Comparison of ENCODE assay signal across 10 mouse cellular contexts in the genomic region with DNA sequence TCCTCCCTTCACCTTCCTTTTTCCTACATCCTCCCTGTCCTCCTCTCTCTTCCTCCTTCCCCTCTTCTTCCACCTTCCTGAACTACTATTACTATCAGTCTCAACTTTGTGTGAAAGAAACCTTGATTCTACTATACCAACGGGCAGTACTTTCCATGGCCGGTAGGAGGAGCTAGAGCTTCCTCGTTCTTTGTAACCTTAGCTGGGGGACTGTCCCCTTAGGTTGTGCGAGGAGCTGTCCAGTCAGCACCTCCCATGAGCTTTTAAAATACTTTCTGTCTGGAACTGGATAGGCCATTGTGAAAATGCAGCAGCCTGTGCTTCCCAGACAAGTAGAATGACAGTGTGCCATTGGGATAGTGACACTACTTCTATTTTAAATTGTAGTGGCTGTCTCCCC. TPM values are rescaled to one million over a fixed set of nuclear protein-coding genes. Genes with fewer than 3 reads are reported as not detected.
DNase-seq lines count a peak whose midpoint lies in the region; ATAC-seq and TF ChIP-seq lines count a peak whose summit lies in the region.
"Had no signal": no experiment of that assay in that cellular context is flagged by ENCODE, and none has a peak within 500 bp of the region (broad histone marks: within the 10 kb centered on the region; RNA-seq: fewer than 3 reads in every experiment).

No protein-coding gene starts in this region.

- no peak; the same call in 1 of the 2 replicates for ATAC-seq in intestine, embryonic 14.5 days (replicated peaks; ENCODE audit: low FRiP score, low TSS enrichment, low read depth)
- ATAC-seq in intestine, embryonic 16.5 days: no peak
- ATAC-seq in Patski: no peak
- peak; percentile 53; the same call in 1 of the 2 replicates for ATAC-seq in heart, postnatal 0 days (ENCODE audit: insufficient read depth, low read depth)

- no peak overlapping the region for H3K27ac ChIP-seq in intestine, embryonic 14.5 days (ENCODE audit: low read depth)
- no peak overlapping the region for H3K27ac ChIP-seq in intestine, embryonic 16.5 days (ENCODE audit: low read length)
- no peak overlapping the region for H3K27ac ChIP-seq in heart, postnatal 0 days (ENCODE audit: low read depth)
- H3K27ac ChIP-seq: embryonic facial prominence, embryonic 15.5 days had no signal

- no peak overlapping the region for H3K4me2 ChIP-seq in intestine, embryonic 14.5 days (ENCODE audit: low read length)
- no peak overlapping the region for H3K4me2 ChIP-seq in intestine, embryonic 16.5 days (ENCODE audit: low read depth, low read length)
- no peak overlapping the region for H3K4me2 ChIP-seq in heart, postnatal 0 days (ENCODE audit: low read depth, low read length)
- H3K4me2 ChIP-seq: embryonic facial prominence, embryonic 15.5 days had no signal

- peaks cover 30% of the 10 kb centered on the region for H3K27me3 ChIP-seq in intestine, embryonic 14.5 days (replicated peaks; ENCODE audit: control insufficient read depth, insufficient read depth, low read length)
- H3K27me3 ChIP-seq in intestine, embryonic 16.5 days (replicated peaks; ENCODE audit: control insufficient read depth, insufficient read depth, low read length): peaks cover 28% of the 10 kb centered on the region
- no peaks in the 10 kb centered on the region for H3K27me3 ChIP-seq in Patski
- peaks cover 23% of the 10 kb centered on the region for H3K27me3 ChIP-seq in heart, postnatal 0 days (ENCODE audit: control insufficient read depth, insufficient read depth, low read length)

- no peak overlapping the region for H3K9ac ChIP-seq in intestine, embryonic 14.5 days (ENCODE audit: low read length)
- H3K9ac ChIP-seq in intestine, embryonic 16.5 days (ENCODE audit: low read depth, low read length): no peak overlapping the region
- no peak overlapping the region for H3K9ac ChIP-seq in heart, postnatal 0 days (replicated peaks; ENCODE audit: low read depth, low read length)
- H3K9ac ChIP-seq: embryonic facial prominence, embryonic 15.5 days had no signal

- in situ Hi-C loops in Patski (cut with MboI; ENCODE audit: low pct_unique_long_range_greater_than_20kb): no loop called here

- TF ChIP-seq EP300 in heart, postnatal 0 days (IDR thresholded peaks at IDR 0.05; ENCODE audit: low read depth): no peak

- H3K4me1 ChIP-seq in intestine, embryonic 14.5 days (replicated peaks; ENCODE audit: control insufficient read depth, insufficient read depth, low read length): no peaks in the 10 kb centered on the region
- H3K4me1 ChIP-seq in intestine, embryonic 16.5 days (ENCODE audit: control insufficient read depth, insufficient read depth, low read length): no peaks in the 10 kb centered on the region
- no peaks in the 10 kb centered on the region for H3K4me1 ChIP-seq in heart, postnatal 0 days (ENCODE audit: control insufficient read depth, insufficient read depth)

- under 1% methylated on average over 4 of the region's 4 CpGs for WGBS in intestine, embryonic 14.5 days
- WGBS in intestine, embryonic 16.5 days: 0% methylated on average over 4 of the region's 4 CpGs
- 0% methylated on average over 4 of the region's 4 CpGs for WGBS in heart, postnatal 0 days

- POLR2A ChIA-PET in Patski (lab: Charles Lee): no interaction called here

- DNase-seq in intestine, embryonic 14.5 days (ENCODE audit: low spot score): peak; percentile 90
- DNase-seq in Patski (ENCODE audit: low read depth, low spot score): peak; percentile 6
- DNase-seq in cerebellum, adult 9-11 months: peak; percentile 62
- DNase-seq in heart, postnatal 0 days (ENCODE audit: low spot score): peak; percentile 79
- DNase-seq in left cerebral cortex, adult 11 months (ENCODE audit: low spot score): peak; percentile 26
- DNase-seq in lung, postnatal 4 days: peak; percentile 37 to 71
- peak; percentile 47 to 71 for DNase-seq in urinary bladder, postnatal 4 days (ENCODE audit: low spot score in 2 of 2)

- H3K9me3 ChIP-seq in intestine, embryonic 14.5 days (ENCODE audit: control insufficient read depth, low read length): no peaks in the 10 kb centered on the region
- H3K9me3 ChIP-seq in intestine, embryonic 16.5 days (ENCODE audit: control insufficient read depth, low read length): no peaks in the 10 kb centered on the region
- no peaks in the 10 kb centered on the region for H3K9me3 ChIP-seq in heart, postnatal 0 days (replicated peaks; ENCODE audit: control insufficient read depth, low read length)
- H3K9me3 ChIP-seq: embryonic facial prominence, embryonic 15.5 days had no signal

- TF ChIP-seq CTCF in Patski (IDR thresholded peaks at IDR 0.05): peak; percentile 79
- TF ChIP-seq CTCF in heart, postnatal 0 days (IDR thresholded peaks at IDR 0.05; ENCODE audit: low read depth): peak; percentile 93

- H3K36me3 ChIP-seq in intestine, embryonic 14.5 days (ENCODE audit: control insufficient read depth, insufficient read depth, low read length): no peaks in the 10 kb centered on the region
- no peaks in the 10 kb centered on the region for H3K36me3 ChIP-seq in intestine, embryonic 16.5 days (ENCODE audit: control insufficient read depth, insufficient read depth, low read length)
- no peaks in the 10 kb centered on the region for H3K36me3 ChIP-seq in heart, postnatal 0 days (replicated peaks; ENCODE audit: control insufficient read depth, insufficient read depth, low read length)
- H3K36me3 ChIP-seq: embryonic facial prominence, embryonic 15.5 days had no signal

- H3K4me3 ChIP-seq in intestine, embryonic 14.5 days (ENCODE audit: low read depth, low read length): no peak overlapping the region
- H3K4me3 ChIP-seq in intestine, embryonic 16.5 days (ENCODE audit: low read length): no peak overlapping the region
- H3K4me3 ChIP-seq in heart, postnatal 0 days (ENCODE audit: low read depth, low read length): no peak overlapping the region
- H3K4me3 ChIP-seq: embryonic facial prominence, embryonic 15.5 days; myocyte had no signal

- CTCF ChIA-PET in Patski (lab: Charles Lee): no interaction called here

RNA-seq across cellular contexts. Expression of gene Rbfox1, which starts 3.3 kb away (rescaled TPM):
- 2.7 and 3.3 TPM in 2 replicates for polyA plus RNA-seq in intestine, embryonic 14.5 days (2014; fragmentation: Nextera tagmentation; extraction: Ambion mirVana)
- polyA plus RNA-seq in intestine, embryonic 16.5 days (2015; fragmentation: Nextera tagmentation; extraction: Ambion mirVana): 3.0 and 3.9 TPM in 2 replicates
- not detected for polyA plus RNA-seq in Patski (2021)
- total RNA-seq in heart, postnatal 0 days (2014; rRNA removed; ENCODE audit: low replicate concordance): 6.0 and 20.2 TPM in 2 replicates
- 14.3 and 15.3 TPM in 2 replicates for polyA plus RNA-seq in heart, postnatal 0 days (2015; fragmentation: Nextera tagmentation; extraction: Ambion mirVana)

Comparison
In these comparisons a context has a peak if more than half of its experiments do, and no peak if none do; other contexts are left out.
1. DNase-seq: peak in every context shown above with its lines; median percentile 90 in intestine, embryonic 14.5 days; 79 in heart, postnatal 0 days; 62 in cerebellum, adult 9-11 months; 59 in urinary bladder, postnatal 4 days; 54 in lung, postnatal 4 days; 26 in left cerebral cortex, adult 11 months; 6 in Patski.